Mouse (Mus musculus): ENCODE data around the gene Pard3b. TPM values are rescaled to one million over a fixed set of nuclear protein-coding genes. Genes with fewer than 3 reads are reported as not detected.

The Pard3b gene
- total and polyA plus RNA-seq, 3 experiments: 2.2 to 13.9 (median 13.8) TPM

DNA sequence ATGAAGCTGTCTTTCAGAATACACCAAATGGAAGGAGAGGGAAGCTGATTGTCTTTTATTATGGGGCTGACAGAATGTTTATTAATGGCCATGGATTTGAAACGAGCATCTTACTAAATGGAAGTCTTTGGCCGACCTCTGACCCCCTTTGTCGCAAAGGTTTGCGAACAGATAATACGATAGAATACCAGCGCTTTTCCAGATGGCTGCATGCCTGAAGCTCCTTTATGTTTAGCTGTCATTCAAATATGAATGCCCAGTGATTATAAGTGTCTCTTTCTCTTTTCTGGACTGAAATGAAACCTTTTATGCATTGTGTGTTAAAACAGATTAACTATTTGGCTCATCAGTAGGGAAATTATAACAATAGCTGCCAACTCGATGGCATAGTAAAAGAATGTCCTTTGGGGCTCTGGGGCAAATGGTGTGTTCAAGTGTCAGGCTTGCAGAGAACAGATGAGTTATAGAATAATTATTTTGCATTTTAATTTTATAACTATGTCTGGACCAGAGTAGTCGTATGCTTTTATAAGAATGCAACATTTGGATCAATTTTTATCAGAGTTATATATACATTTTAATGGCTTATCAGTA, 46.7 kb downstream of the Pard3b start:
- Histone ChIP-seq H3K9ac (ENCODE audit: low read depth, low read length) (no peak overlapping the region), H3K4me1 (ENCODE audit: control insufficient read depth, insufficient read depth, low read length) (no peaks in the 10 kb centered on the region), H3K36me3 (ENCODE audit: control insufficient read depth, insufficient read depth, low read length) (no peaks in the 10 kb centered on the region), H3K27ac (no peak overlapping the region), H3K4me3 (no peak overlapping the region), H3K27me3 (ENCODE audit: control insufficient read depth, insufficient read depth, low read length) (no peaks in the 10 kb centered on the region), H3K79me2 (replicated peaks; ENCODE audit: control insufficient read depth, insufficient read depth, low read length) (no peaks in the 10 kb centered on the region)
- WGBS: 66% methylated on average over 8 of the region's 8 CpGs
- DNase-seq: no peak
- TF ChIP-seq POLR2A (IDR thresholded peaks at IDR 0.05; ENCODE audit: insufficient read depth, low read depth, low read length) (no peak), EP300 (IDR thresholded peaks at IDR 0.05; ENCODE audit: insufficient read depth, low read depth, low read length) (no peak), CTCF (IDR thresholded peaks at IDR 0.05) (no peak)
- intact Hi-C loops (cut with DNase I): no loop called here

DNA sequence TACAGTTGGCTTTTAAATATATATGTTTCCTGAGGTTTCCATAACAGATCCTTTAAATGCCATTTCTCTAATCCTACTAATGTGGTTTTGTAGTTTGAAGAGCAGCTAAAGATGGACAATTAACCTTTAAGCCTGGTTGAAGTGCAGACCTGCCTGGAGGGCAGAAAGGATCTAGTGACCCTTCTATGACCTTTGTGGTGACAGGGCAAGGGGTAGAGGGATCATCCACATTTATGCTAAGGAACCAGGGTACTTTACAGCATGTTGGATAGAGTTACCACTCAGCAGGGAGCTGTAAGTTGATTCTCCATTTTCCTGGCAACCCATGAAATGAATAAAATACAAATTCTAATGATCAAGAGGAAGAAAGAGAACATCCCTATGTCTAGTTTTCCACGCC, 47.3 kb downstream of the Pard3b start:
- TF ChIP-seq CTCF (IDR thresholded peaks at IDR 0.05) (no peak), EP300 (IDR thresholded peaks at IDR 0.05; ENCODE audit: insufficient read depth, low read depth, low read length) (no peak), POLR2A (IDR thresholded peaks at IDR 0.05; ENCODE audit: insufficient read depth, low read depth, low read length) (no peak)
- DNase-seq: no peak
- no peaks in the 10 kb centered on the region for H3K27me3 ChIP-seq (ENCODE audit: control insufficient read depth, insufficient read depth, low read length)
- no peak overlapping the region for H3K27ac ChIP-seq
- no peak overlapping the region for H3K9ac ChIP-seq (ENCODE audit: low read depth, low read length)
- H3K36me3 ChIP-seq (ENCODE audit: control insufficient read depth, insufficient read depth, low read length): no peaks in the 10 kb centered on the region
- H3K79me2 ChIP-seq (replicated peaks; ENCODE audit: control insufficient read depth, insufficient read depth, low read length): no peaks in the 10 kb centered on the region
- intact Hi-C loops (cut with DNase I): no loop called here
- H3K4me3 ChIP-seq: no peak overlapping the region
- H3K4me1 ChIP-seq (ENCODE audit: control insufficient read depth, insufficient read depth, low read length): no peaks in the 10 kb centered on the region
- WGBS: 100% methylated on average over 1 of the region's 1 CpGs

DNA sequence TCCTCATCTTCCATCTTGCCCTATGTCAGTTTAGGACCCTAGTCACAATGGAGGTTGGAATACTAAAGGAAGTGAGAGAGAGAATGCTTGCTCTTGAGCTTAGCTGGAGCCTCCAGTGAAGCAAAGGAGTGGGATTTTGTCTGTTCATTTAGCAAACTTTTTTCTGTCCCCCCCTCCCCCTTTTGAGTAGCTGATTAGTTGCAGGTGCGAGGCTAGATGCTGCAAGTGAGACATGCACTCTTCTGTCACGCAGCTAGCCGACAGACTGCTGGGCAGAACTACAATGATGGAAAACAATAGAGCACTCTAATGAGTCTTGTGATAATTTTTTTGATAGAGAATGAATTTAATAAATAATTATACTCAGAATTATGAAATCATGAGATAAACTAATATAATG, 49.7 kb downstream of the Pard3b start:
- WGBS: 91% methylated on average over 3 of the region's 3 CpGs
- DNase-seq: no peak
- no peaks in the 10 kb centered on the region for H3K79me2 ChIP-seq (replicated peaks; ENCODE audit: control insufficient read depth, insufficient read depth, low read length)

DNA sequence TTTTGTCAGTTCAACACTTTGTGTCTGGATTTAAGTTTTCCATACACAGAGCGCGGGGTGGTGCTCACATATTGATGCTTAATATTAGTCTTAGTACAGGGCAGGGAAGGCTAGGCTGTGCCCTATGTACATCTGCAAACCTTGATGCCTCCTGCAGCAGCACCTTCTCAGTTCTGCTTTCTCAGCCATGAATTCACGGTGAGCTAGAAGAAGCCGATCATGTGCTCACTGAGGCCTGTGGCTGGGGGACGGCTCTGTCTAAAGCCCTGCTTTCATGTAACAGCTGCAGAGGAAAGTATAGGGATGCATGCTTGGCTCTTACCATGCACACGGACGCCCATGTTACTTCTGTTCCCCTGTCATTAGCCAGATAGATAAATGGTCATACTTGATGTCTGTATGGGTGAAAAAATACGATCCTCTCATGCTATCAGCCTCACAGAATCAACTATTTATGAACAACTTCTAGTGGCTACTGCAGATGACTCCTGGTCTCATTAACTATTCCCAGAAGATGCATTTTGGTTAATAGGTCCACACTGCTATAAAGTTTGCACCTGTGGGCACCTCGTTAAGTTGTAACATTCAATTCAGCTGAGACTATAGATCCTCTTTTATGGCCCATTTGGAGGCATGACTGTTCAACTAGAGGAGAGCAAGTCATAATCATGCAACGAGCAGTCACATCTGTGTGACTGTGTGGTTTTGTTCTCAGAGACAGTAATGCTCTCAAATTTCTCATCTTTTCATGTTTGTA, 60.0 kb downstream of the Pard3b start:
- WGBS: 90% methylated on average over 10 of the region's 10 CpGs
- no peak for DNase-seq
- TF ChIP-seq EP300 (IDR thresholded peaks at IDR 0.05; ENCODE audit: insufficient read depth, low read depth, low read length): no peak
- TF ChIP-seq CTCF (IDR thresholded peaks at IDR 0.05): no peak
- TF ChIP-seq POLR2A (IDR thresholded peaks at IDR 0.05; ENCODE audit: insufficient read depth, low read depth, low read length): no peak
- Histone ChIP-seq H3K9ac (ENCODE audit: low read depth, low read length) (no peak overlapping the region), H3K4me3 (no peak overlapping the region), H3K36me3 (ENCODE audit: control insufficient read depth, insufficient read depth, low read length) (no peaks in the 10 kb centered on the region), H3K79me2 (replicated peaks; ENCODE audit: control insufficient read depth, insufficient read depth, low read length) (no peaks in the 10 kb centered on the region), H3K27me3 (ENCODE audit: control insufficient read depth, insufficient read depth, low read length) (no peaks in the 10 kb centered on the region), H3K4me1 (ENCODE audit: control insufficient read depth, insufficient read depth, low read length) (no peaks in the 10 kb centered on the region), H3K27ac (no peak overlapping the region)
- intact Hi-C loops (cut with DNase I): no loop called here

More for the DNA sequence above, 49.7 kb downstream of the Pard3b start:
- Histone ChIP-seq H3K27ac (no peak overlapping the region), H3K9ac (ENCODE audit: low read depth, low read length) (no peak overlapping the region), H3K27me3 (ENCODE audit: control insufficient read depth, insufficient read depth, low read length) (no peaks in the 10 kb centered on the region), H3K4me1 (ENCODE audit: control insufficient read depth, insufficient read depth, low read length) (no peaks in the 10 kb centered on the region), H3K4me3 (no peak overlapping the region), H3K36me3 (ENCODE audit: control insufficient read depth, insufficient read depth, low read length) (no peaks in the 10 kb centered on the region)
- intact Hi-C loops (cut with DNase I): no loop called here
- no peak for TF ChIP-seq EP300 (IDR thresholded peaks at IDR 0.05; ENCODE audit: insufficient read depth, low read depth, low read length)
- TF ChIP-seq CTCF (IDR thresholded peaks at IDR 0.05): no peak
- no peak for TF ChIP-seq POLR2A (IDR thresholded peaks at IDR 0.05; ENCODE audit: insufficient read depth, low read depth, low read length)

DNA sequence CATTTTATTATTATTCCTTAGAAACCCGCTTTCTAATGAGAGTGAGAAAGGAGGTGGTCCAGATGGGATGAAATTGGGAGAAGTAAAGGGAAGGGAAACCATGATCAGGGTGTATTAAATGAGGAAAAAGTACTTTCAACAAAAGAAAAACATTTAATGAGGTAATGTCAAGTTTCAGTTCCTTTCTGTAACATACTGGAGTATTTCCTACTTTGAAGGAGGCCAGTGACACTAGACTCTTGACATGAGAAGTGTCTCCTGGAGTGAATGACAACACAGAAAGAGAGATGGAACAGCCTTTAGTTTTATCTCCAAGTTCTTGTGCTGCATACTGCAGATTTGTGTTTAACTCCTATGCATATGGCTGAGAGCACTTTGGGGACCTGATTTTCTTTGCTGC, 71.2 kb downstream of the Pard3b start:
- Histone ChIP-seq H3K27me3 (ENCODE audit: control insufficient read depth, insufficient read depth, low read length) (no peaks in the 10 kb centered on the region), H3K4me3 (no peak overlapping the region), H3K9ac (ENCODE audit: low read depth, low read length) (no peak overlapping the region), H3K79me2 (replicated peaks; ENCODE audit: control insufficient read depth, insufficient read depth, low read length) (no peaks in the 10 kb centered on the region; the same call in 1 of the 2 replicates), H3K4me1 (ENCODE audit: control insufficient read depth, insufficient read depth, low read length) (no peaks in the 10 kb centered on the region), H3K27ac (no peak overlapping the region), H3K36me3 (ENCODE audit: control insufficient read depth, insufficient read depth, low read length) (no peaks in the 10 kb centered on the region)
- WGBS: 95% methylated on average over 1 of the region's 1 CpGs
- intact Hi-C loops (cut with DNase I): no loop called here
- TF ChIP-seq CTCF (IDR thresholded peaks at IDR 0.05): no peak
- DNase-seq: no peak

DNA sequence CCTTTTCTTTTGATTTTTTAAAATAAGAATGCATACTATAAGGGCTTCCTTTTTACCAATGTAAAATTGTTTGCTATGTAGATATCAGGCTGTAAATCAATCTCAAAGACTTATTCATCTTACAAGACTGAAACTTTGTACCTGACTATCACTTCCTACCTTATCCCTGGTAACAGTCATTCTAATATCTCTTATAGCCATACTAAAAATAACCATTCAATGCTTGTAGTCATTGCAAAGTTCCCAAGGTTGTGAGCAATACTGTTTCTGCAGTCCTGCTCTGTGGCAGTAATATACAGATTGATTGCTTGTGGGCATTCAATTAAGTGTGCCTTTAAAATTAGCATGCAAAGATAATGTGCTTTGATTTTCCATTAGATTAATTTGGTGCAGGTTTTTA, 72.9 kb downstream of the Pard3b start:
- Histone ChIP-seq H3K4me1 (ENCODE audit: control insufficient read depth, insufficient read depth, low read length) (no peaks in the 10 kb centered on the region), H3K4me3 (no peak overlapping the region)

More for the DNA sequence above, 72.9 kb downstream of the Pard3b start:
- no peak for DNase-seq
- H3K27ac ChIP-seq: no peak overlapping the region
- no peaks in the 10 kb centered on the region for H3K27me3 ChIP-seq (ENCODE audit: control insufficient read depth, insufficient read depth, low read length)
- no peak for TF ChIP-seq EP300 (IDR thresholded peaks at IDR 0.05; ENCODE audit: insufficient read depth, low read depth, low read length)
- no peak for TF ChIP-seq POLR2A (IDR thresholded peaks at IDR 0.05; ENCODE audit: insufficient read depth, low read depth, low read length)
- TF ChIP-seq CTCF (IDR thresholded peaks at IDR 0.05): no peak
- intact Hi-C loops (cut with DNase I): no loop called here
- H3K9ac ChIP-seq (ENCODE audit: low read depth, low read length): no peak overlapping the region
- H3K36me3 ChIP-seq (ENCODE audit: control insufficient read depth, insufficient read depth, low read length): no peaks in the 10 kb centered on the region
- no peaks in the 10 kb centered on the region; the same call in 1 of the 2 replicates for H3K79me2 ChIP-seq (replicated peaks; ENCODE audit: control insufficient read depth, insufficient read depth, low read length)
